Mouse (Mus musculus): ENCODE measurements at regions not wholly inside any gene's neighbourhood (a gene's known extent, or its start where the extent isn't known, plus 50 kb on each side); places are given as distances from the start of the nearest gene placed in this dataset.

DNA sequence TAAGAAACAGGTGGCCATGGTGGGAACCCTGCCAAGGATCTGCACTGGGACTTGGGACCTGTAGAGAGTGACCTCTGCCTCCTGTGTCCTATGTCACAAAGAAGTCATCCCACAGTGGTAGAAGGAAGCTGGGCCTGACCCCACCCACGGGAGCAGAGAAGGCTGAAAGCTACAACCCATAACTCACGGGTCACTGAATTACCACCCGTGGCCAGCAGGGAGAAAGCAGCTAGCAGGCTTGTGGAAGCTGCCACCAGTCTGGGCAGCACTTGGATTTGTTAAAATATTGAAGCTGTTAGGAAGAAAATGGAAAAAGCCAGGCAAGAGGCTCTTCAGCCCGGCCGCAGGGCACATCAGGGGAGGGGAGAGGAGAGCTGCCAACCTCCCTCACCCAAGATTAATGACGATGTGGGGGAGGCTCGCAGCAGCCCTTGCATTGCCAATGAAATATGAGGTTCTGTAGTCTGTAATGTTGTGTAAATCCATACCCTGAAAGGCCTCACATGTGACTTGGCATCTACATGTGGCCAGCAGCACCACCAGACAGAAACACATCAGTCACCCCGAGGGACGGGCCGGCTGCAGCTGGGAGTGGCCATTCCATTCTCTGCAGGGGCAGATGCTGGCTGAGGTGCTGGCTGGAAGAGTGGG is 94.5 kb downstream of the Olfm1 start:
- DNase-seq (ENCODE audit: low spot score in 2 of 2): no peak

DNA sequence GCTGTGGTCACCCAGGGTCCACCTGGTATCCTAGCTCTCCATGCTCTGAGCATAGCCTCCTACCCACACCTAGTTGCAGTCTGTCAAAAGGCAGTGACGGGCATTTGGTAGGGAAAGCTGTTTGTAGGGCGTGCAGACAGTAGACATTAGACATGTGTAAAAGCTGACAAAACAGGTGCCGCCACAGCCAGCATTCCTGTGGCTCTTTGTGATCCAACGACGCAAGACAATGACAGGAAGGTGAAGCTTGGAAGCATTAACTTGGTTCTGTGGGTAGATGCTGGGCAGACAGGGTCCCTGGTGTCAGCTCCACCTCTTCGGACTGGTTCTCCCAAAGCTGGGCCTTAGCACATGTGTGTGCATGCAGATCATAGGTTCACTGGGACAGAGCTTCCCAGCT is 96.5 kb downstream of the Olfm1 start:
- no peak for DNase-seq (ENCODE audit: low spot score in 2 of 2)

DNA sequence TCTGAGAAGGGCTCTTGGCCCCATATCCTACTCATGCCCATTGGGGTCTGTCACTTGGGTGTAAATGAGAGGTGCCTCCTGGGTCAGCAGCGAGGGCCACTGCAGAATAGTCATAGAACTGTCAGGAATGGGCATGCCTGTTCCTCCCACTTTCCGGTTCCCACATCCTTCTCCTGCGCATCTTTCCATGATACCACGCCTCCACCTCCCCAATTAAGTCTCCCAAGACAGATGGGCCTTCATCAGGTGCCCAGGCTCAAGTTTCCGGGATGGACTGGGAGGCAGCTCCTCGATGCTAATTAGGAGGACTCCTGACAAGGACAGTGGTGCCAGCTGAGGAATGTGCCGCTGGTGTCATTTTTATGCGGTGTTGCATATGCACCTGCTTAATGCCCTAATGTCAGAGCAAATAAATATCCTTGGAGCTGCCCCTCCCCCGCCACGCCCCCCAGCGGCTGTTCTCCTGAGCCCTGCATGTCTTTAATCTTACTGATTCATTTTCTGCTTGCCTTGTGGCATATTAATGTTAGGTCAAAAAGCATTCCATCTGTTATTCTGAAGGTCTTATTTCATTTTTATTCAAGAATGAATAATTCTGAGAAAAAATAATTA is 97.2 kb downstream of the Olfm1 start:
- no peak for DNase-seq (ENCODE audit: low spot score in 2 of 2)

DNA sequence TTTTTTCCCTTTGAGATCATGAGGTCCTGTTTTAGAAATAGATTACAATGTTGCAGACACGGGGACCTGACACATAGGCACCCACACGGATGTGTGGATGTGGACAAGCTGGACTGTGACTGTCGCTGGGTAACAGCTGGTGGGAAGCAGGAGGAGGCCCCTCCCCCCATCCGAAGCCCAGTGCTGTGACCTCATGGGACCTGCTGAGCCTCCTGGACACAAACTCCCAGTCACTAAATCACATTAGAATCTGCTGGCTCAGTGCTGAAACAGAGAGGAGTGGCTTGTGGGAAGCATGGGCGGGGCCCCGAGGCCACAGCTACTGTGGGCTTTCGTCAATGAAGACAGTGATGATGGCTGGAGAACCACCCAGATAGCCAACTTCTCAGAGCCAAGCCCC is 101.7 kb downstream of the Olfm1 start:
- DNase-seq (ENCODE audit: low spot score in 2 of 2): no peak

DNA sequence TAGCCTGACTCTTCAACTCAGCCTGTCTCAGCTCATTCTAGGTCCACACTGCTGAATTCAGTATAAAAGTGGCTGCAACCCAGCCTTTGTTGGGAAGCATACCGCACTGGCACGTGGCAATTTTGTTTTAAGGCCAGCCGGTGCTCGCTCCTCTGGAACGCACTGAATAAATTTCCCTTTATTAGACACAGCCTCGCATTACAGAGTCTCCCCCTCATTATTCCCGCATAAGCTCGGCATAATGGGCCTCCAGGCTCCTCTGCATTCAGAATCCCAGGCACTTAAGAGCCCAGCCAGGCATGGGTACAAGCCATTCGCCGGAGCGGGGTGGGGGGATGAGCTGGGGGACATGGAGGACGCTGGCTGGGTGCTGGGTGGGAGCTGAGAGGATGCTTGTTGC is 103.4 kb downstream of the Olfm1 start:
- DNase-seq (ENCODE audit: low spot score in 2 of 2): no peak

DNA sequence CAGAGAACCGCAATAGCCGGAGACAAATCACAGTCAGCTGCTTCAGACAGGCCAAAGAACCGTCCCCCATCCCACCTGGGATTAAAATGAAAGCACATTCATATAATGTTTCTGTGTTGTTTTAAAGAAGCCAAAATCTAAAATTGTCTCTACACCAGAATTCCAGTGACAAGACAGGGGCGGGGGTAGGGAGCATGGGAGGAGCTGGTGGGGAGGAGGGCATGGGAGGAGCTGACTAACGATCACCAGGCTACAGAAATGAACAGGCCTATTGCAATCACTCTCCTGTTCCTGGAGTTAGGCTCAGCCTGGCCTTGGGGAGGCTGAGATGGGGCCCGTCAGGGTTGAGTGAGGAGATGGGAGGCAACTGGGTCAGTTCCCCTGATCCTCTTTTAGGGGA is 105.9 kb downstream of the Olfm1 start:
- DNase-seq (ENCODE audit: low spot score in 2 of 2): no peak

DNA sequence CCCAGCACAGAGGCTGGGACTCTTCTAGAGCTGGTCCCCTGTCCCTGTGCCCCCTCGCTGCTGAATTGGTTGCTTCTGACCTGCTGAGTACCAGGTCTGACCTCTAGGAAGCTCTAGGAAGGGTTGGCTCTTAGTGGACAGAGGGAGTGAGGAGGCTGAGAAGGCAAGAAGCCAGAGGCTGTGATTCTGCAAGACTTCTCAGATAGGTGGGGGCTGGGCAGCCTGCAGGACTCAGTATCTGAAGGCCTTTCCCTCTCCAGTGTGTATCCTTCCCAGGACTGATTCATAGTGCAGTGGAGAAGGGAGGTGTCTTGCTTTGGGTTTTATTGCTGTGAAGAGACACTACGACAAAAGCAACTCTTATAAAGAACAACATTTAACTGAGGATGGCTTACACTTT is 106.6 kb downstream of the Olfm1 start:
- no peak for DNase-seq (ENCODE audit: low spot score in 2 of 2)

DNA sequence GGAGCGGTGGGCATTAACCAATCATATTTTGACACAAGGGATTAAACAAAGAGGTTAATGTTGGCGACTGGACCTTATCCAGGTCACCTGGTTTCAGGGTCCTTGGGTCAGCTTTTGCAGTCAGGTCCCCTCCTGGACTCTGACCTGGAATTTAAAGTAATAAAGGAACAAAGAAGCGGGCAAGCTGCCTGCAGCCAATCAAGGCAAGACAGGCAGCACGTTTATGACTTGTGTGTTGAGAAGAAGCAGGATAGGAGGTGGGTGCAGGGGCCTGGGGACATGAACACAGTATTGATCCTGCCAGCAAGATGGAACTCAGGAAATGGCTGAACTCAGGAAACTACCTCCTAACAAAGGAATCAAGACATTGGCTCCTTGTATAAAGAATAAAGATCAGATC is 108.5 kb downstream of the Olfm1 start:
- no peak for DNase-seq (ENCODE audit: low spot score in 2 of 2)

DNA sequence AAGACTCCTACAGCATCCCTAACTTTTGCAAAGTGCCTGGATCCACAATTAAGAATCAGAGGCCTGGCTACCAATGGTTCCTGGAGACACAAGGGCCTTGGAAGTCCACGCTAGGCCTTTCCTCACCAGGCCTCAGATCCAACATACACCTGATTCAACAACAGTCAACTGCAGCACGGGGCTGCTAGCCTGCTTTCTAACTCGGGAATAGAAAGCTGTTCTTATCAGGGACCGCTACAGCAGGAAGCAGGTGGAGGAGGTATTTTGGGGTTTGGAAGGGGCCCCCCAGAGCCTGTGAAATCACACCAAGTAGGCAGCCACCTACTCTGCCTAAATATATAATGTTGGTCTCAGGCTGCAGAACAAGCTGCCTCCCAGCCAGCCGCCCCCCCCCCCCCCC is 111.1 kb downstream of the Olfm1 start:
- DNase-seq (ENCODE audit: low spot score in 2 of 2): no peak

DNA sequence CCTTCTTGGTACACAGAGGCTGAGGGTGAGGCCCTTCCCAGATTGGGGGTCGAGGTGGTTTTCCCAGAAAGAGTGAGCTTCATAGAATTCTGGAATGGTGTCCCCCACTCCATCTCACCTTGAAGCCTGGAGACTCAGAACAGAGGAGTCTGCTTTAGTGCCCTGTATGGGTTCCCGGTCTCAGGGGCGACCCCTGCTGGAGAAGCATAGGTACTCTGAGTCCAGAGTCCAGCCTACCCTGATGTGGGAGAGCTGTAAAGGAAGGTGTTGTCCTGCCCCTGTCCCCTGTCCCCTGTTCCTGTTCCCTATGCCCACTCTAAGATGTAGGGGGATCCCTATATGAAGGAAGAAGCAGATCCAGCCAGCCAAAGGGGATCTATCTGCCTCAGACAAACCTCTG is 111.9 kb downstream of the Olfm1 start:
- peak in 1 of 2 experiments; percentile 30 for DNase-seq (ENCODE audit: low spot score in 2 of 2)

DNA sequence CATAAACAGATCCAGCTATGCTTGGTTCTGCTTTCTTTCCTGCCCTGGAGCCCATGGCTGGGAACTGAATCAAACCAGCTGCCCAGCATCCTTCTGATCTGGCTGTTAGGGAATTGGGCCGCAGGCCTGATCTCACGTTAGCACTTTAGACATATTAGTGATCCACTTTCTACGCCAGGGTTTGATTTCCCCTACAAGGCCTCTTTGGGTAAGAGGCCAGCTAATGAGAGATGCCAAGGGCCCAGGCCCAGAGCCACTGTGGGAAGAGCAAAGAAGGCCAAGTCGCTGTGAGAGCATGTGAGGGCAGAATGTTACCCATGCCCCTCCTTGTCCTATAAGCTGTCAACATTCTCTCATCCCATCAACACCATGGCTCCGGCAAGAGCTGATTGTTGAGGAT is 116.3 kb downstream of the Olfm1 start:
- no peak for DNase-seq (ENCODE audit: low spot score in 2 of 2)

DNA sequence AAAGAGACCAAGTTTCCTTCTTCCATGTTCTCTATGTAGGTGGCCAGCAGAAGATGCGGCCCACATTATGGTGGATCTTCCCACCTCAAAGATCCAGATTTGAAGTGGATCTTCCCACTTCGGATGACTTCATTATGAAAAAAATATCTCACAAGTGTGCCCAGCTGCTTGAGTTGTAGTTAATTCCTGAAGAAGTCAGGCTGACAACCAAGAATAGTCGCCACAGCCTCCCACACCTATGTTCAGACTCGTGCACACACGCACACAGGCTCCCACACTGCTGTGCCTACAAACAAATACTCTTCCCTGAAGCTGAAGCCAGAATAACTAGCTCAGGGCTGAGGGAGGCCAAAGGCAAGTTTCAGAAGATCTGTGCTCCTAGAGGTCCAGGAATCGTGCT is 119.4 kb downstream of the Olfm1 start:
- no peak for DNase-seq (ENCODE audit: low spot score in 2 of 2)

DNA sequence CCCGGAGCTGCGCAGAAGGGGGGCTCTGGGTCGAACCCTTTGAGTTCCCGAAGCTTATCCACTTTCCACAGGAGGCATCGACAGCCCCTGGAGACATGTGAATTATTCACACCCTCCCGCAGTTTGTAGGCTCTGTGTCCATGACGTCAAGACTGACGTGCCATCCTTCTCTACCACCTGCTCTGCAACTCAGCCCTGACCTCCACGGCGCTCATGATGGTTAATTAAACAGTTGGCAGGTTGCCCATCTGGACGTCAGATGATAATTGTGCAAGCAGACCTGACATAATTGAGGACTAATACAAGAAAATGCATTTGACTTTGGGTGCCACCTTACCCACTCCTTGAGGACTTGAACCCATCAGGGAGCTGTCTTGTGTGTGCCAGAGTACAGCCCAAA is 121.1 kb upstream of the Ppp1r26 start:
- DNase-seq (ENCODE audit: low spot score in 2 of 2): no peak

DNA sequence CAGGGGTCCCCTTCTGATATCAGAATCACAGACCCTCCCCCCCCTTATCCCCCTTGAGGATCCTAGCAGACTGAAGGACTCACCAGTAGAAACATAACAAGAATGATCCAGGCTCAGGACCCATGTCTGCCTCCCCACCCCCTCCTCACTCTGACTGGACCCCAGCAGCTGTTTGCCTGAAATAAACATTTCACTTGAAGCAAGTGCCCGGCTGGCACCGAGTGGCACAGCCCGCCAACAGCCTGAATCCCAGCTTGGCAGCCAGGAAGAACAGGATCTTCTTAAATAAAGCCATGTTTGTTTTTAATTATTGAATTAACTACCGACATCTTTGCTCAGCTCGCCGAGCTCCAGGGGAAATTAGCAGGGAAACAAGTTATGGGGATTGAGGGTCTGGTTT is 120.5 kb upstream of the Ppp1r26 start:
- DNase-seq (ENCODE audit: low spot score in 2 of 2): no peak

DNA sequence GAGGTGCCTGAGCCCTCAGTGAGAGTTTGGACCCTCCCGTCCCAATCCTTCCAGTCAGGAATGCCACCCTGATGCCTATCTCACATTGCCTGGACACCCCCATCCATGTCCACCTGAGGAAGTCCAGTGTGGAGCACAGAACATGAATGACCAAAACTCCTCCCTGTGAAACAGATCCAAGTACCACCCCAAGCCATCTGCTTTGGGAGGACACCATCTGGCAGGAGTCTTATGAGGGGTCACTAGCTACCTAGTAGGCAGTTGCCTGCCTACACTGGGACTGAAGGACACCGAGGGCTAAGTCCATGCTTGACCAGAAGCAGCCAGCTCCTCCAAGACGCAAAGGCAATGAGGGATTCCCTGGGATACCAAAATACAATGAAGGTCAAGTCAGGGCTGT is 119.9 kb upstream of the Ppp1r26 start:
- no peak for DNase-seq (ENCODE audit: low spot score in 2 of 2)

DNA sequence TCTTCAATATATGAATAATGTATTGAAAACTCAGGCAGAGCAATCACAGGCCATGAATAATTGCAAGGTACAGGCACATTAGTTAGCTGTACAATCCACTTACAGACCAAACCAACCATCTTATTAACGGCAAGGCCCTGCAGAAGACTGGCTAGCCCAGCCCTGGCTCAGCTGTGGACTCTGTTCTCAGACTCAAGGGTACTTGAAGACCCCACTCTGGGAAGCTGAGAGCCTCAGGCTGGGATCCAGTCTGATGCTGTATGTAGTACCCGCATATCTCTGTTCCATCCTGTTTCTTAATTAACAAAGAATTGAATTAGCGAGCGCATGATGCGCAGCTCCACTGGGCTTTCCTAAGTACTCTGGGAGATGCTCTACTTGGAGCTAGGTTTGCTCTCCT is 117.5 kb upstream of the Ppp1r26 start:
- DNase-seq (ENCODE audit: low spot score in 2 of 2): no peak

DNA sequence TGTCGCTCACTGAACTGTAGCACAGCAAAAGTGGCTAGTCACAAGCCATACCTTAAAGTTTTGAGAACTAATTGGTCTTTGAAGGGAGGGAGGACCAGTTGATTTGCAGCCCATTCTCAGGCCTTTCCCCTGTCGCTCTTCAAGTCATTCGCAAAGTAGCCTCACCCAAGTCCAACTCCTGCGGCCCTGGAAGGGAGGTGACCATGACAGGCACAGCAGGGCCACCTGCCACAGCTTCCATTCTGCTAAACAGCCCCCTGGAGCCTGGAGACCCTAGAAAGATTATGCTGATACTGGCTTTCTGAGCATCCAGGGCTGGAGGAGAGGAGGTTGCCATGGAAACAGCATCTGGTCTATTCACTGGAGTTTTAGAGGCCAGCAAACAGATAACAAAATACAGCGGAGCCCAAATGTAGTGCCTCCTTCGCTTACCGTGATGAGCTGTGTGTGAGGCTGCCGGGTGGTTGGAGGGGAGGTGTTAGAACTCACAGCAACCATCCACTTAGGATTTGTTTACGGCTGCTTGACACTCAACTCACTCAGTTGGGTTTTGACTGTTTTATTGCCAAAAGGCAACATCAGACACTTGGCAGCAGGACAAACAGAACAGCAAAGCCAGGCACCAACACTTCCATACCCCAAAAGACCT is 111.3 kb upstream of the Ppp1r26 start:
- no peak for DNase-seq (ENCODE audit: low spot score in 2 of 2)

DNA sequence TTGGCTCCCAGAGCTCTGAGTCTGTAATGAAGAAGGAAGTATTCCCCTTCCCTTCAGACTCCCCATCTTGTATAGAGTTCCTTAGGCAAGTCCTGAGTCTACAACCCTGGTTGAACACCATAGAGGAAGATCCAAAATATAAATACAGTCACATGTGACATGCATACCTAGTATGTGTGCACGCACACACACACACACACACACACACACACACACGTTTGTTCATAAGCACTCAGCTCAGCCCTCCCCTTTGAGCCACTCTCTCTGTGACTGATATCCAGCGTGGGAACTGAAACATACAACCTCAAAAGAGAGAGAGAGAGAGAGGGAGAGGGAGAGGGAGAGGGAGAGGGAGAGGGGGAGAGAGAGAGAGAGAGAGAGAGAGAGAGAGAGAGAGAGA is 110.8 kb upstream of the Ppp1r26 start:
- DNase-seq (ENCODE audit: low spot score in 2 of 2): no peak

DNA sequence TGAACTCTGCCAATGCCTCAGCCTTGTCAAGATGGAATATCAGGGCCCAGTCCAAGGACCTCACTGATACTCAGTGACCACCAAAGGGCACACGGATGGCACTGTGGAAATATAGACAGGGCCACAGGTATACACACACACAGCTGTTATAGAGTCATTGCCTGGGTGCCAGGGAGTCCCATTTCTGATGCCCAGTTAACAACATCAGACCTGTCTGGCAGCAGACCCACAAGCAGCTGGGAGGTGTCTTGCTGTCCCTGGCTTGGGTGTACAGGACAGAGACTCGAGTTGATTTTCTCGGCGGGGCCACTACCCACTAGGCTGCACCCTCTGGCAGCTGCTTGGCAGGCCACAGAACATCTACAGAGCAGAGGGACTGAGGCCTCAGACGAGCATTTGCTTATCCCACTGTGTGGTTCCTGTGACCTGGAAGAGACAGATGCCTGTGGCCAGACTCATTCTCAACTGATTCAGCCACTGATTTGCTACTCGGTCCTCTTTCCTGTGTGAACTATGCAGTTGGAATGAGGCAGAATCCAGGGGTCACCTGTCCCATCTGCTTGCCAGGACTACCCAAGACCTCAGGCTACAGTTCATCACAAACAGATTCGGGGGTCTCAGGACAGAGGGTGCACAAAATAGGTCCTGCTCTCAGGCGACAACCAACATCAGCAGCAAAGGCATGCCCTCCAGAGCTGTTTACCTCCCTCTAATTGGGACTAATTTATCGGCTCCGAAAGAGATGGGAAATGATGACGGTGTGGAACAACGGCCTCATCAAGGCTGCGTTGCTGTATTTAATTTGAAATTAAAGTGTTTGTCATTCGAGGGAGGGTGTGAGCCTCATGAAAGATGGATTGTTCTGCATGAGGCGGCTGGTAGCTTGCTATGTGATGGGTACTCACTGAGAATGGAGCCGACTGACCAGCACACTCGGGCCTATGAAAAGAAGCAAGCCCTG is 110.0 kb upstream of the Ppp1r26 start:
- no peak for DNase-seq (ENCODE audit: low spot score in 2 of 2)

DNA sequence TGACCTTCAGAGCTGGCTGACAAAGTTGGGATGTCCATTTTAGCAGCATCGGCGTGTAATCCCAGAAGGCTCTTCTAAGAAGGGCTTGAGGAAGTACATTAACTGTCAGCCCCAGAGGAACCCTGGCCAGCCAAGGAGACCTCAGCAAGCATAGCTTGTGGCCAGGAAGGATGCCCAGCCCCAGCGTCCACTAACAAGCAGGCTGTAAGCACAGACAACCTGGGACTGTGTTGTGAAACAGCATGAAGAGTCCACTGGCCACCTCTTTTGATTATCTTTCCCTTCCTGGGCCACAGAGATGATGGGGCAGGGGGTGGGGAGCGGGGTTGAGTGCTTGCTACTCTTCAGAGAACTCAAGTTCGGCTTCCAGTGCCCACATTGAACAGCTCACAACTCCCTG is 109.0 kb upstream of the Ppp1r26 start:
- no peak for DNase-seq (ENCODE audit: low spot score in 2 of 2)

DNA sequence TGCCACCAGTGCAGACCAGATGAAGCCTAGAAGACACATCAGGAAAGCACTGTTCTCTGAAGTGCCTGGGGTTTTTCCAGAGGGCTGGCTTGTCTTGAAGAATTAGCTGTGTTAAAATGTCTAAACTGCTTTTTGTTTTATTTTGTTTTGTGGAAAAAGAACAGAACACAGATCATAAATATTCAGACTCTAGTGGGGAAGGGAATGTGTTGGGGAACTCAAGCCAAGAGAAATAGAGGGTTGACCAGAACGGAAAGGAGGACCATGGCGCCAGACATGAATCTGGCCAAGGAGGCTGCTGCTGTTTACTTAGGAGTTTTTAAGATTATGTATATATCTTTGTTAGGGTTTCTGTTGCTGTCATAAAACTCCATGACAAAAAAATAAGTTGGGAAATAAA is 105.3 kb upstream of the Ppp1r26 start:
- DNase-seq (ENCODE audit: low spot score in 2 of 2): no peak

DNA sequence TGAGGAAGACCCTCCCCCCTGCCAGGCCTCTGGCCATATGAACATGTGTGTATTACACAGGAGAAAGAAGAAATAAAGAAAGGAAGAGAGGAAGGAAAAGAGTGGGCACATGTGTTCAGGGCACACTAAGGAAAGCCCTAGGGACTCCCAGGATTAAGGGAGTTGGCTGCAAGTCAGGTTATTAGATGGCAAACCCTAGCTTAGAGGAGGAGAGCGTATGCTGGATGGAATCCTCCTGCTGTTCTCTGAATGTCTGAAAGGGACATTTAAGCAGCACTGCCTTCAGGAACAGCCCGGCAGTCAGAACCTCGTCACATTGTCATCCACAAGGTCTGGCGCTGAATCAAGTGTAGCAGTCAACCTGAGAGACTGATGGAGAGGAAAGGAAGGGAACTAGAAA is 98.1 kb upstream of the Ppp1r26 start:
- DNase-seq (ENCODE audit: low spot score in 2 of 2): no peak
